ENCODE assay signal across 25 mouse cellular contexts in genomic region chr14:55719737-55720136, GRCm38 (mm10). TPM values are rescaled to one million over a fixed set of nuclear protein-coding genes. Genes with fewer than 3 reads are reported as not detected.
DNase-seq lines count a peak whose midpoint lies in the region; ATAC-seq and TF ChIP-seq lines count a peak whose summit lies in the region.
"Had no signal": no experiment of that assay in that cellular context is flagged by ENCODE, and none has a peak within 500 bp of the region (broad histone marks: within the 10 kb centered on the region; RNA-seq: fewer than 3 reads in every experiment).

No protein-coding gene starts in this region.

- H3K27ac ChIP-seq in forebrain, embryonic 13.5 days = no peak overlapping the region
- H3K27ac ChIP-seq in forebrain, embryonic 14.5 days (ENCODE audit: low read depth, low read length) = no peak overlapping the region
- H3K27ac ChIP-seq in intestine, embryonic 16.5 days (ENCODE audit: low read length) = no peak overlapping the region
- H3K27ac ChIP-seq in intestine, postnatal 0 days (ENCODE audit: low read depth, low read length) = no peak overlapping the region
- H3K27ac ChIP-seq: embryonic facial prominence, embryonic 12.5 days; embryonic facial prominence, embryonic 15.5 days; heart, embryonic 10.5 days; heart, embryonic 13.5 days; hindbrain, embryonic 15.5 days; intestine, embryonic 15.5 days had no signal

- WGBS in forebrain, embryonic 13.5 days = 94% methylated on average over 6 of the region's 6 CpGs
- 88% methylated on average over 6 of the region's 6 CpGs for WGBS in forebrain, embryonic 14.5 days
- WGBS in intestine, embryonic 16.5 days = 87% methylated on average over 6 of the region's 6 CpGs
- 87% methylated on average over 6 of the region's 6 CpGs for whole genome bisulfite sequencing in intestine, postnatal 0 days

- no peak overlapping the region for H3K4me2 ChIP-seq in forebrain, embryonic 13.5 days
- H3K4me2 ChIP-seq in forebrain, embryonic 14.5 days (ENCODE audit: low read length) = no peak overlapping the region
- H3K4me2 ChIP-seq in intestine, embryonic 16.5 days (ENCODE audit: low read depth, low read length) = no peak overlapping the region
- H3K4me2 ChIP-seq in intestine, postnatal 0 days (replicated peaks; ENCODE audit: low read depth) = no peak overlapping the region
- H3K4me2 ChIP-seq: embryonic facial prominence, embryonic 12.5 days; embryonic facial prominence, embryonic 15.5 days; heart, embryonic 13.5 days; hindbrain, embryonic 15.5 days; intestine, embryonic 15.5 days had no signal

- H3K4me3 ChIP-seq in forebrain, embryonic 13.5 days = no peak overlapping the region
- no peak overlapping the region for H3K4me3 ChIP-seq in forebrain, embryonic 14.5 days (ENCODE audit: low read depth, low read length)
- H3K4me3 ChIP-seq in intestine, embryonic 16.5 days (ENCODE audit: low read length) = no peak overlapping the region
- no peak overlapping the region for H3K4me3 ChIP-seq in intestine, postnatal 0 days (ENCODE audit: low read depth, low read length)
- H3K4me3 ChIP-seq in E14TG2a.4 (replicated peaks; ENCODE audit: low read length) = peak overlapping the region; percentile 86
- H3K4me3 ChIP-seq: embryonic facial prominence, embryonic 12.5 days; embryonic facial prominence, embryonic 15.5 days; heart, embryonic 10.5 days; heart, embryonic 13.5 days; hindbrain, embryonic 15.5 days; intestine, embryonic 15.5 days had no signal

- H3K36me3 ChIP-seq in forebrain, embryonic 13.5 days (ENCODE audit: poor library complexity, severe bottlenecking) = peaks cover 30% of the 10 kb centered on the region
- peaks cover 27% of the 10 kb centered on the region for H3K36me3 ChIP-seq in forebrain, embryonic 14.5 days (ENCODE audit: control insufficient read depth, insufficient read depth, low read length)
- 0 out of 2 replicates have a peak, but pooled peaks cover 2% of the 10 kb centered on the region for H3K36me3 ChIP-seq in intestine, embryonic 16.5 days (ENCODE audit: control insufficient read depth, insufficient read depth, low read length)
- H3K36me3 ChIP-seq in intestine, postnatal 0 days (ENCODE audit: control insufficient read depth, insufficient read depth) = peaks cover 38% of the 10 kb centered on the region
- peaks cover 56% of the 10 kb centered on the region for H3K36me3 ChIP-seq in E14TG2a.4 (ENCODE audit: insufficient read depth, low read length)

- no peak for TF ChIP-seq CTCF in intestine, postnatal 0 days (IDR thresholded peaks at IDR 0.05; ENCODE audit: low read depth)
- TF ChIP-seq CTCF in E14TG2a.4 (conservative IDR thresholded peaks at IDR 0.05; ENCODE audit: low read length) = no peak

- H3K27me3 ChIP-seq in forebrain, embryonic 13.5 days = no peaks in the 10 kb centered on the region
- no peaks in the 10 kb centered on the region for H3K27me3 ChIP-seq in forebrain, embryonic 14.5 days (replicated peaks; ENCODE audit: control insufficient read depth, insufficient read depth, low read length)
- no peaks in the 10 kb centered on the region for H3K27me3 ChIP-seq in intestine, embryonic 16.5 days (replicated peaks; ENCODE audit: control insufficient read depth, insufficient read depth, low read length)
- no peaks in the 10 kb centered on the region for H3K27me3 ChIP-seq in intestine, postnatal 0 days (replicated peaks; ENCODE audit: control insufficient read depth, insufficient read depth, low read length)
- H3K27me3 ChIP-seq in E14TG2a.4 (ENCODE audit: insufficient read depth, low read length) = no peaks in the 10 kb centered on the region
- H3K27me3 ChIP-seq: embryonic facial prominence, embryonic 12.5 days; embryonic facial prominence, embryonic 15.5 days; hindbrain, embryonic 15.5 days; intestine, embryonic 15.5 days had no signal

- H3K9ac ChIP-seq in forebrain, embryonic 13.5 days = 0 out of 2 replicates have a peak overlapping the region, but pooled peaks have one; percentile 16
- H3K9ac ChIP-seq in forebrain, embryonic 14.5 days (ENCODE audit: low read length) = no peak overlapping the region
- 0 out of 2 replicates have a peak overlapping the region, but pooled peaks have one; percentile 5 for H3K9ac ChIP-seq in intestine, embryonic 16.5 days (ENCODE audit: low read depth, low read length)
- no peak overlapping the region for H3K9ac ChIP-seq in intestine, postnatal 0 days (ENCODE audit: low read depth, low read length)
- H3K9ac ChIP-seq: embryonic facial prominence, embryonic 12.5 days; embryonic facial prominence, embryonic 15.5 days; heart, embryonic 13.5 days; hindbrain, embryonic 15.5 days; intestine, embryonic 15.5 days had no signal

- no peak for DNase-seq in forebrain, embryonic 14.5 days (ENCODE audit: low spot score)
- peak; percentile 66 for DNase-seq in R1 (ENCODE audit: low read depth, low spot score)
- DNase-seq in c-Kit-positive CD71-positive TER-119-positive erythroid progenitor cells, embryonic 14.5 days (ENCODE audit: low spot score) = no peak
- no peak for DNase-seq in cerebellum, adult 11-12 months
- DNase-seq: adrenal gland, adult 2 months; adrenal gland, postnatal 14 days; cerebellum, adult 2 months; cerebellum, adult 9-11 months; cerebellum, postnatal 25 days; gastrocnemius, postnatal 10 days; heart, adult 18-20 months; heart, postnatal 14 days; heart, postnatal 4 days; kidney, adult 2 months had no signal

- H3K9me3 ChIP-seq in forebrain, embryonic 13.5 days (replicated peaks) = no peaks in the 10 kb centered on the region
- H3K9me3 ChIP-seq in forebrain, embryonic 14.5 days (replicated peaks; ENCODE audit: control insufficient read depth, low read length) = no peaks in the 10 kb centered on the region
- H3K9me3 ChIP-seq in intestine, embryonic 16.5 days (ENCODE audit: control insufficient read depth, low read length) = no peaks in the 10 kb centered on the region
- H3K9me3 ChIP-seq in intestine, postnatal 0 days (ENCODE audit: control insufficient read depth) = no peaks in the 10 kb centered on the region
- no peaks in the 10 kb centered on the region for H3K9me3 ChIP-seq in E14TG2a.4 (ENCODE audit: low read length)
- H3K9me3 ChIP-seq: embryonic facial prominence, embryonic 12.5 days; embryonic facial prominence, embryonic 15.5 days; heart, embryonic 10.5 days; heart, embryonic 13.5 days; hindbrain, embryonic 15.5 days; intestine, embryonic 15.5 days had no signal

- no peak for ATAC-seq in forebrain, embryonic 13.5 days
- no peak for ATAC-seq in forebrain, embryonic 14.5 days
- no peak for ATAC-seq in intestine, embryonic 16.5 days
- ATAC-seq in intestine, postnatal 0 days = no peak
- ATAC-seq: forebrain, embryonic 16.5 days; intestine, embryonic 15.5 days had no signal

- H3K4me1 ChIP-seq in forebrain, embryonic 13.5 days = peaks cover 12% of the 10 kb centered on the region; the same call in 1 of the 2 replicates
- no peaks in the 10 kb centered on the region for H3K4me1 ChIP-seq in forebrain, embryonic 14.5 days (ENCODE audit: control insufficient read depth, insufficient read depth, low read length)
- peaks cover 7% of the 10 kb centered on the region; the same call in 1 of the 2 replicates for H3K4me1 ChIP-seq in intestine, embryonic 16.5 days (ENCODE audit: control insufficient read depth, insufficient read depth, low read length)
- no peaks in the 10 kb centered on the region for H3K4me1 ChIP-seq in intestine, postnatal 0 days (replicated peaks; ENCODE audit: control insufficient read depth, insufficient read depth, low read length)
- peaks cover 58% of the 10 kb centered on the region for H3K4me1 ChIP-seq in E14TG2a.4 (replicated peaks; ENCODE audit: low read depth, low read length)

RNA-seq across cellular contexts. Expression of gene Rabggta, which starts 2.3 kb away (rescaled TPM):
- 33.5 and 37.8 TPM in 2 replicates for polyA plus RNA-seq in forebrain, embryonic 13.5 days (2015; fragmentation: Nextera tagmentation; extraction: Ambion mirVana)
- polyA plus RNA-seq in forebrain, embryonic 14.5 days (2014; fragmentation: Nextera tagmentation; extraction: Ambion mirVana) = 34.2 and 38.3 TPM in 2 replicates
- polyA plus RNA-seq in intestine, embryonic 16.5 days (2015; fragmentation: Nextera tagmentation; extraction: Ambion mirVana) = 36.9 and 37.5 TPM in 2 replicates
- 24.0 and 25.6 TPM in 2 replicates for polyA plus RNA-seq in intestine, postnatal 0 days (2015; fragmentation: Nextera tagmentation; extraction: Ambion mirVana)

RNA-seq across cellular contexts. Expression of gene Tgm1, which starts 6.0 kb away (rescaled TPM):
- polyA plus RNA-seq in forebrain, embryonic 13.5 days (2015; fragmentation: Nextera tagmentation; extraction: Ambion mirVana) = 0.13 and 0.21 TPM in 2 replicates
- 0.10 and 0.12 TPM in 2 replicates for polyA plus RNA-seq in forebrain, embryonic 14.5 days (2014; fragmentation: Nextera tagmentation; extraction: Ambion mirVana)
- polyA plus RNA-seq in intestine, embryonic 16.5 days (2015; fragmentation: Nextera tagmentation; extraction: Ambion mirVana) = 0.75 and 1.4 TPM in 2 replicates
- 1.1 and 1.3 TPM in 2 replicates for polyA plus RNA-seq in intestine, postnatal 0 days (2015; fragmentation: Nextera tagmentation; extraction: Ambion mirVana)

RNA-seq across cellular contexts. Expression of gene Dhrs1, which starts 25.8 kb away (rescaled TPM):
- polyA plus RNA-seq in forebrain, embryonic 13.5 days (2015; fragmentation: Nextera tagmentation; extraction: Ambion mirVana) = 77.1 and 78.8 TPM in 2 replicates
- polyA plus RNA-seq in forebrain, embryonic 14.5 days (2014; fragmentation: Nextera tagmentation; extraction: Ambion mirVana) = 83.8 and 84.4 TPM in 2 replicates
- 151 and 173 TPM in 2 replicates for polyA plus RNA-seq in intestine, embryonic 16.5 days (2015; fragmentation: Nextera tagmentation; extraction: Ambion mirVana)
- polyA plus RNA-seq in intestine, postnatal 0 days (2015; fragmentation: Nextera tagmentation; extraction: Ambion mirVana) = 466 and 476 TPM in 2 replicates

RNA-seq across cellular contexts. Expression of gene Nop9, which starts 25.8 kb away (rescaled TPM):
- polyA plus RNA-seq in forebrain, embryonic 13.5 days (2015; fragmentation: Nextera tagmentation; extraction: Ambion mirVana) = 44.4 and 46.4 TPM in 2 replicates
- 36.3 and 36.6 TPM in 2 replicates for polyA plus RNA-seq in forebrain, embryonic 14.5 days (2014; fragmentation: Nextera tagmentation; extraction: Ambion mirVana)
- polyA plus RNA-seq in intestine, embryonic 16.5 days (2015; fragmentation: Nextera tagmentation; extraction: Ambion mirVana) = 28.3 and 33.6 TPM in 2 replicates
- polyA plus RNA-seq in intestine, postnatal 0 days (2015; fragmentation: Nextera tagmentation; extraction: Ambion mirVana) = 14.4 and 14.9 TPM in 2 replicates

RNA-seq across cellular contexts. Expression of gene Tinf2, which starts 38.1 kb away (rescaled TPM):
- 45.1 and 51.6 TPM in 2 replicates for polyA plus RNA-seq in forebrain, embryonic 13.5 days (2015; fragmentation: Nextera tagmentation; extraction: Ambion mirVana)
- polyA plus RNA-seq in forebrain, embryonic 14.5 days (2014; fragmentation: Nextera tagmentation; extraction: Ambion mirVana) = 30.6 and 37.5 TPM in 2 replicates
- 32.6 and 37.1 TPM in 2 replicates for polyA plus RNA-seq in intestine, embryonic 16.5 days (2015; fragmentation: Nextera tagmentation; extraction: Ambion mirVana)
- 20.6 and 21.9 TPM in 2 replicates for polyA plus RNA-seq in intestine, postnatal 0 days (2015; fragmentation: Nextera tagmentation; extraction: Ambion mirVana)

Comparison
In these comparisons a context has a peak if more than half of its experiments do, and no peak if none do; other contexts are left out.
1. H3K9ac ChIP-seq: peak in forebrain, embryonic 13.5 days (single experiment) and intestine, embryonic 16.5 days (single experiment); none in forebrain, embryonic 14.5 days (single experiment) and intestine, postnatal 0 days (single experiment).